Mouse (Mus musculus) heart, embryonic 12.5 days (tissue): ENCODE data around the gene Scarb2. TPM values are rescaled to one million over a fixed set of nuclear protein-coding genes. Genes with fewer than 3 reads are reported as not detected.

Experiments used
- microRNA-seq: library from miRNA; unstranded; fragments of <30 nt; microRNA quantifications from one replicate; pipeline ENCODE4, GENCODE M21; 2017
- polyA plus RNA-seq: library from polyadenylated mRNA; unstranded; fragments of >200 nt; fragmentation: Nextera tagmentation; extraction: Ambion mirVana; gene quantifications from 2 replicates; pipeline ENCODE4 v1.2.1, GENCODE M21; 2016

The Scarb2 gene
- polyA plus RNA-seq, 1 experiment from 2014 or later = 18.0 TPM

Small RNA genes within 50 kb of the gene (microRNA-seq; reads per million reads assigned to microRNA genes)
- gene Mir6415 = not detected

Other genes with a start within 250 kb of the Scarb2 start
- gene Naaa, start 228.7 kb downstream of the Scarb2 start, polyA plus RNA-seq = 4.8 and 6.6 TPM in 2 replicates
- gene Sdad1, start 196.4 kb downstream of the Scarb2 start, polyA plus RNA-seq = 28.5 and 29.0 TPM in 2 replicates
- not detected in 2 replicates for gene Cxcl9, start 178.8 kb downstream of the Scarb2 start, polyA plus RNA-seq
- 37.5 and 41.5 TPM in 2 replicates for gene Art3, start 175.0 kb downstream of the Scarb2 start, polyA plus RNA-seq
- gene Cxcl10, start 157.9 kb downstream of the Scarb2 start, polyA plus RNA-seq = 0.30 and 0.52 TPM in 2 replicates
- 42.6 and 44.6 TPM in 2 replicates for gene Nup54, start 71.6 kb downstream of the Scarb2 start, polyA plus RNA-seq
- not detected in 2 replicates for gene Fam47e, start 48.2 kb upstream of the Scarb2 start, polyA plus RNA-seq
- 84.2 and 87.2 TPM in 2 replicates for gene Stbd1, start 96.2 kb upstream of the Scarb2 start, polyA plus RNA-seq
- 1.1 and 1.2 TPM in 2 replicates for gene Ccdc158, start 168.4 kb upstream of the Scarb2 start, polyA plus RNA-seq
- gene Shroom3, start 176.6 kb upstream of the Scarb2 start, polyA plus RNA-seq = 19.7 and 22.2 TPM in 2 replicates